Mouse (Mus musculus) CH12.LX (cell line): ENCODE results near the gene Reep1. TPM values are rescaled to one million over a fixed set of nuclear protein-coding genes. Genes with fewer than 3 reads are reported as not detected.

ENCODE experiments used
- DNase-seq: peaks from one replicate; pipeline ENCODE4 v3.0.0-alpha.2; 2013; ENCODE audit errors: extremely low read depth
- H3K27ac ChIP-seq: 2 replicates; pipeline ENCODE4 v1.5.1; 2012; ENCODE audit warnings: low read depth, mild to moderate bottlenecking, control low read depth, moderate library complexity; ENCODE audit not compliant: insufficient read depth
- H3K27me3 ChIP-seq: replicated peaks from 2 replicates; pipeline ENCODE3; 2012; ENCODE audit warnings: inconsistent platforms
- H3K36me3 ChIP-seq, 2 experiments: replicated peaks in 1 of 2; 2 replicates each; pipeline versions ENCODE3 to v1.6.1; 2012; ENCODE audit warnings: inconsistent platforms in 1 of 2, low read length in 1 of 2, mild to moderate bottlenecking in 1 of 2, mixed read lengths in 1 of 2, moderate library complexity in 1 of 2; ENCODE audit not compliant: control insufficient read depth in 1 of 2, insufficient read depth in 1 of 2
- H3K4me1 ChIP-seq, 2 experiments: 2 replicates each; pipeline ENCODE4 v1.6.1; 2012; ENCODE audit warnings: inconsistent platforms in 1 of 2, moderate library complexity in 1 of 2; ENCODE audit not compliant: insufficient read depth in 2 of 2, control insufficient read depth in 1 of 2
- H3K4me2 ChIP-seq: 2 replicates; pipeline ENCODE4 v1.6.1; 2012; ENCODE audit warnings: low read depth, mild to moderate bottlenecking, control low read depth; ENCODE audit not compliant: poor library complexity, insufficient read depth, severe bottlenecking
- H3K4me3 ChIP-seq, 3 experiments: fragments of 150-350 bp in 1 of 3; sonication (generic) in 1 of 3; replicated peaks in 1 of 3; 2 replicates each; pipeline versions ENCODE3 to v1.5.1; 2011 to 2012; ENCODE audit warnings: low read depth in 2 of 3, low read length in 2 of 3, mild to moderate bottlenecking in 2 of 3, moderate library complexity in 2 of 3, control low read depth in 1 of 3, improper control_type of control experiment in 1 of 3, inconsistent platforms in 1 of 3, mixed read lengths in 1 of 3; ENCODE audit not compliant: poor library complexity in 1 of 3
- H3K79me2 ChIP-seq: replicated peaks from 2 replicates; pipeline ENCODE4 v1.6.1; 2012; ENCODE audit warnings: mild to moderate bottlenecking, moderate library complexity; ENCODE audit not compliant: control insufficient read depth, poor library complexity, insufficient read depth, severe bottlenecking; ENCODE audit errors: extremely low read depth
- H3K9ac ChIP-seq: 2 replicates; pipeline ENCODE4 v1.6.1; 2012; ENCODE audit warnings: low read depth, mild to moderate bottlenecking, control low read depth, moderate library complexity; ENCODE audit not compliant: insufficient read depth
- H3K9me3 ChIP-seq: replicated peaks from 2 replicates; pipeline ENCODE3; 2012; ENCODE audit warnings: low read length, inconsistent platforms, mixed read lengths
- BHLHE40 ChIP-seq: IDR thresholded peaks from 2 replicates; pipeline ENCODE4 v1.6.1; 2011; ENCODE audit warnings: mild to moderate bottlenecking, low read depth, low read length, improper control_type of control experiment
- ELF1 ChIP-seq: IDR thresholded peaks from 2 replicates; pipeline ENCODE4 v1.6.1; 2014; ENCODE audit warnings: low read depth, mild to moderate bottlenecking, inconsistent platforms, low read length, improper control_type of control experiment
- EP300 ChIP-seq: IDR thresholded peaks from 2 replicates; pipeline ENCODE4 v1.6.1; 2011; ENCODE audit warnings: low read length, improper control_type of control experiment
- ETS1 ChIP-seq: conservative IDR thresholded peaks from 2 replicates; pipeline ENCODE4 v1.6.1; 2012; ENCODE audit warnings: low read depth, mild to moderate bottlenecking, inconsistent platforms, low read length, improper control_type of control experiment, moderate library complexity
- IRF4 ChIP-seq: IDR thresholded peaks from 2 replicates; pipeline ENCODE4 v1.6.1; 2014; ENCODE audit warnings: low read depth, mild to moderate bottlenecking, inconsistent platforms, low read length, improper control_type of control experiment
- JUN ChIP-seq: IDR thresholded peaks from 2 replicates; pipeline ENCODE4 v1.6.1; 2011; ENCODE audit warnings: low read depth, mild to moderate bottlenecking, low read length, improper control_type of control experiment, moderate library complexity; ENCODE audit not compliant: insufficient read depth
- JUND ChIP-seq: conservative IDR thresholded peaks from 2 replicates; pipeline ENCODE4 v1.6.1; 2011; ENCODE audit warnings: low read depth, low read length, improper control_type of control experiment
- MAFK ChIP-seq: IDR thresholded peaks from 2 replicates; pipeline ENCODE4 v1.6.1; 2011; ENCODE audit warnings: low read length, improper control_type of control experiment; ENCODE audit not compliant: insufficient replicate concordance
- MEF2A ChIP-seq: IDR thresholded peaks from 2 replicates; pipeline ENCODE4 v1.6.1; 2014; ENCODE audit warnings: low read depth, mild to moderate bottlenecking, inconsistent platforms, low read length, improper control_type of control experiment, borderline replicate concordance
- MXI1 ChIP-seq: IDR thresholded peaks from 2 replicates; pipeline ENCODE4 v1.6.1; 2011; ENCODE audit warnings: mild to moderate bottlenecking, low read depth, low read length, improper control_type of control experiment
- MYC ChIP-seq: IDR thresholded peaks from 2 replicates; pipeline ENCODE4 v1.6.1; 2011; ENCODE audit warnings: low read depth, mild to moderate bottlenecking, improper control_type of control experiment, low read length
- NRF1 ChIP-seq: IDR thresholded peaks from 2 replicates; pipeline ENCODE4 v1.6.1; 2014; ENCODE audit warnings: low read depth, mild to moderate bottlenecking, inconsistent platforms, low read length, improper control_type of control experiment, moderate library complexity
- PAX5 ChIP-seq: IDR thresholded peaks from 2 replicates; pipeline ENCODE4 v1.6.1; 2012; ENCODE audit warnings: low read length, inconsistent platforms, mixed read lengths
- RAD21 ChIP-seq: IDR thresholded peaks from 2 replicates; pipeline ENCODE4 v1.6.1; 2011; ENCODE audit warnings: low read depth, mild to moderate bottlenecking, low read length, improper control_type of control experiment, moderate library complexity
- SMC3 ChIP-seq: IDR thresholded peaks from 2 replicates; pipeline ENCODE4 v1.6.1; 2011; ENCODE audit warnings: low read depth, low read length, improper control_type of control experiment
- USF2 ChIP-seq: conservative IDR thresholded peaks from 2 replicates; pipeline ENCODE4 v1.6.1; 2011; ENCODE audit warnings: low read depth, low read length, improper control_type of control experiment
- ZC3H11A ChIP-seq: IDR thresholded peaks from 2 replicates; pipeline ENCODE4 v1.6.1; 2012; ENCODE audit warnings: low read depth, mild to moderate bottlenecking, inconsistent platforms, low read length, improper control_type of control experiment
- ZKSCAN1 ChIP-seq: IDR thresholded peaks from 2 replicates; pipeline ENCODE4 v1.6.1; 2012; ENCODE audit warnings: low read depth, inconsistent platforms, low read length, improper control_type of control experiment, borderline replicate concordance
- ZMIZ1 ChIP-seq: IDR thresholded peaks from 2 replicates; pipeline ENCODE4 v1.6.1; 2012; ENCODE audit warnings: low read depth, mild to moderate bottlenecking, inconsistent platforms, low read length, improper control_type of control experiment
- ZNF384 ChIP-seq: IDR thresholded peaks from 2 replicates; pipeline ENCODE4 v1.6.1; 2012; ENCODE audit warnings: low read depth, low read length, improper control_type of control experiment, inconsistent platforms
- dilution Hi-C: fragments of 300-500 bp; cut with MboI; formaldehyde crosslinking; loops from 2 replicates; pipeline ENCODE4 v1.14.3; 2020; ENCODE audit warnings: low sequenced_read_pairs; ENCODE audit not compliant: extremely low pct_unique_long_range_greater_than_20kb, extremely low pct_ligation_motif_present
- in situ Hi-C: fragments of 300-500 bp; cut with MboI; formaldehyde crosslinking; loops from 3 replicates; pipeline ENCODE4 v1.14.3; 2019; ENCODE audit warnings: low sequenced_read_pairs, low pct_ligation_motif_present, low pct_unique_long_range_greater_than_20kb, mixed read lengths
- polyA plus RNA-seq: library from polyadenylated mRNA; unstranded; fragments of >175 nt; gene quantifications from 2 replicates; pipeline ENCODE4 v1.2.1, GENCODE M21; 2012; ENCODE audit warnings: low read depth; ENCODE audit not compliant: insufficient read length
- total RNA-seq, 2 experiments: library from RNA; depleted of rRNA; stranded (reverse); fragments of 300-350 nt in 1 of 2; fragments of >200 nt in 1 of 2; gene quantifications; 2 replicates each; pipeline ENCODE4 v1.2.3; 2012 to 2014

Reep1 gene
- total and polyA plus RNA-seq, 3 experiments = 0.33 to 1.3 (median 1.2) TPM

DNA sequence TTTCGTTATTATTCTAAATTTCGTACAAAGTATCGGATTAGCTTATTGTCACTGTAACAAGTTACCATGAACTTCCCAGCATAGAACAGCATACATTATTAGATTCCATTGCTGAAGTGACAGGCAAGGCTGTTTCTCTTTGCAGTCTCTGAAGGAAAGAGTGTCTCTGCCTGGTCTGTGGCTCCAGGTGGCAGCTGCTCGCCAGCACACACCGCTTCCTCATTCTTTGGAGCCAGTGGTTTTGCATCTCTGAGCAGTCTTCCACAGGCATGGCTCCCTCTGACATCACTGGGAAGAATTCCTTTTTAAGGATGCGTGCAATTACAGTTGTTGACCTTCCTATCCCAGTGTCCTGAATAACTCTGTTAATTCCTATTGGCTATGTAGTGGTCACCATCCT lies 52.7 kb downstream of the Reep1 start:
- H3K27me3 ChIP-seq = no peaks in the 10 kb centered on the region
- H3K4me3 ChIP-seq = no peak overlapping the region
- in situ Hi-C loops (no loop called here), dilution Hi-C loops (no loop called here)
- peaks cover 6 to 24% of the 10 kb centered on the region in 2 experiments for H3K4me1 ChIP-seq
- no peaks in the 10 kb centered on the region for H3K79me2 ChIP-seq
- H3K27ac ChIP-seq = no peak overlapping the region
- TF ChIP-seq MEF2A (no peak), IRF4 (no peak), MAFK (no peak), JUND (no peak), SMC3 (no peak), NRF1 (no peak), ZNF384 (no peak), RAD21 (no peak), MYC (no peak), ZMIZ1 (no peak), USF2 (no peak), ELF1 (no peak), ETS1 (no peak), ZC3H11A (no peak), BHLHE40 (no peak), ZKSCAN1 (no peak), MXI1 (no peak), PAX5 (no peak)
- H3K9ac ChIP-seq = no peak overlapping the region
- H3K4me2 ChIP-seq = no peak overlapping the region
- no peak for DNase-seq
- no peaks in the 10 kb centered on the region for H3K36me3 ChIP-seq
- no peaks in the 10 kb centered on the region for H3K9me3 ChIP-seq

DNA sequence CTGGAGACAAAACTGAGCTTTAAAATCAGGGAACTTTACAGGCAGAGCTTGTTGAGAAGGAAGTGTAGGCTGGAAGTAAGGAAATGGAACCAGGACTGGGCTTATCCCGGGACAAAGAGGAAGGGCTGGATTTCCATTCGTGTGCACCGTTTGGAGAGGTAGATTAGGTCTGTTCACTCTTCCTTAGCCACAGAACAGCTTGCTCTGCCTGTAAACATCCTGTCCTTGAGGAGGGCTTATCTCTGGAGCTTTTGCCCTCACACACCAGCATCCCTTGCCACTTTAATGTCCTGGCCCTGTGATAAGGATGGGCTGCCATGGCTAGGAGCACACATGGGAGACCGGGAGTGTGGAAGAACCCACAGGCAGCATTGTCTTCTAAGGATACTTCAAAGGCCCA lies 60.4 kb downstream of the Reep1 start:
- Histone ChIP-seq H3K36me3 (no peaks in the 10 kb centered on the region), H3K27me3 (no peaks in the 10 kb centered on the region), H3K4me3 (no peak overlapping the region), H3K4me1 (no peaks in the 10 kb centered on the region), H3K27ac (no peak overlapping the region), H3K9ac (no peak overlapping the region), H3K9me3 (peaks cover 3% of the 10 kb centered on the region), H3K79me2 (no peaks in the 10 kb centered on the region), H3K4me2 (no peak overlapping the region)
- TF ChIP-seq JUN (no peak), ZKSCAN1 (no peak), BHLHE40 (no peak), SMC3 (no peak), EP300 (no peak), ZNF384 (no peak), NRF1 (no peak)
- DNase-seq = no peak
- in situ Hi-C loops (no loop called here), dilution Hi-C loops (no loop called here)
